Mouse (Mus musculus) C2C12 (cell line): ENCODE data around the gene Grm2. TPM values are rescaled to one million over a fixed set of nuclear protein-coding genes. Genes with fewer than 3 reads are reported as not detected.
"Not testable (repeated sequence)": the region's sequence is repeated elsewhere in the genome, so short reads cannot be mapped to it uniquely, and the experiment has no call there.

ENCODE experiments used
- H3K27me3 ChIP-seq: one replicate; pipeline ENCODE4 v1.6.1; 2011; ENCODE audit not compliant: control insufficient read depth, insufficient read depth, insufficient read length
- H3K36me3 ChIP-seq: one replicate; pipeline ENCODE4 v1.6.1; 2011; ENCODE audit not compliant: control insufficient read depth, insufficient read depth
- H3K4me3 ChIP-seq: one replicate; pipeline ENCODE4 v1.5.1; 2011; ENCODE audit warnings: mild to moderate bottlenecking, control low read depth; ENCODE audit not compliant: poor library complexity, insufficient read depth, severe bottlenecking
- H3K79me2 ChIP-seq: one replicate; pipeline ENCODE4 v1.6.1; 2011; ENCODE audit not compliant: control insufficient read depth, insufficient read depth
- H3K79me3 ChIP-seq: one replicate; pipeline ENCODE4 v1.6.1; 2011; ENCODE audit warnings: low read depth, control low read depth
- H3ac ChIP-seq: one replicate; pipeline ENCODE3; 2011; ENCODE audit warnings: low read depth; ENCODE audit not compliant: control insufficient read depth, insufficient read length
- CEBPB ChIP-seq: IDR thresholded peaks from one replicate; pipeline ENCODE4 v1.6.1; 2011; ENCODE audit warnings: low read depth, mild to moderate bottlenecking, control low read depth, moderate library complexity
- CTCF ChIP-seq: IDR thresholded peaks from one replicate; pipeline ENCODE4 v1.5.1; 2011; ENCODE audit not compliant: control insufficient read depth, insufficient read depth, insufficient read length
- FOSL1 ChIP-seq: IDR thresholded peaks from one replicate; pipeline ENCODE4 v1.8.0; 2011; ENCODE audit warnings: mild to moderate bottlenecking, low read length; ENCODE audit not compliant: poor library complexity, insufficient read depth, severe bottlenecking
- MAX ChIP-seq: IDR thresholded peaks from one replicate; pipeline ENCODE4 v1.6.1; 2011; ENCODE audit warnings: mild to moderate bottlenecking, control low read depth
- MYOD1 ChIP-seq: IDR thresholded peaks from one replicate; pipeline ENCODE4 v1.6.1; 2011; ENCODE audit warnings: low read depth; ENCODE audit not compliant: control insufficient read depth, insufficient read length
- MYOG ChIP-seq: IDR thresholded peaks from one replicate; pipeline ENCODE4 v1.6.1; 2011; ENCODE audit not compliant: control insufficient read depth, insufficient read length; ENCODE audit errors: extremely low read depth
- USF1 ChIP-seq: IDR thresholded peaks from one replicate; pipeline ENCODE4 v1.6.1; 2011; ENCODE audit warnings: low read depth, mild to moderate bottlenecking, control low read depth, moderate library complexity
- polyA plus RNA-seq: library from polyadenylated mRNA; unstranded; fragments of >200 nt; fragmentation: generic; extraction: Trizol; gene quantifications from one replicate; pipeline ENCODE4 v1.2.1, GENCODE M21; 2012; ENCODE audit warnings: missing spikeins

Gene Grm2
- polyA plus RNA-seq, 1 experiment = not detected

- Histone ChIP-seq H3K36me3 (no peaks in the 10 kb centered on the region), H3ac (no peak overlapping the region), H3K79me2 (no peaks in the 10 kb centered on the region), H3K79me3 (no peaks in the 10 kb centered on the region), H3K4me3 (no peak overlapping the region), H3K27me3 (peaks cover 51% of the 10 kb centered on the region)
- TF ChIP-seq USF1 (no peak), CEBPB (no peak), MYOG (no peak), CTCF (no peak), FOSL1 (no peak)
These were observed 41.3 kb downstream of the Grm2 start for GRCm38 (mm10) chr9:106614616-106615015.

GRCm38 (mm10) chr9:106613951-106614350 is 41.9 kb downstream of the Grm2 start:
- no peak overlapping the region for H3K4me3 ChIP-seq
- peaks cover 56% of the 10 kb centered on the region for H3K27me3 ChIP-seq
- no peaks in the 10 kb centered on the region for H3K36me3 ChIP-seq
- H3ac ChIP-seq = no peak overlapping the region
- H3K79me3 ChIP-seq = no peaks in the 10 kb centered on the region
- no peaks in the 10 kb centered on the region for H3K79me2 ChIP-seq
- TF ChIP-seq FOSL1 (no peak), MYOD1 (no peak), MAX (no peak)

- peaks cover 53% of the 10 kb centered on the region for H3K27me3 ChIP-seq
- H3ac ChIP-seq = no peak overlapping the region
- no peaks in the 10 kb centered on the region for H3K36me3 ChIP-seq
- no peaks in the 10 kb centered on the region for H3K79me2 ChIP-seq
- TF ChIP-seq CEBPB (no peak), MYOD1 (no peak), CTCF (no peak), MAX (no peak), MYOG (no peak), FOSL1 (no peak), USF1 (no peak)
- H3K4me3 ChIP-seq = no peak overlapping the region
- no peaks in the 10 kb centered on the region for H3K79me3 ChIP-seq
These were observed 45.2 kb downstream of the Grm2 start for GRCm38 (mm10) chr9:106610727-106611126.

GRCm38 (mm10) chr9:106600546-106600945 is 55.3 kb downstream of the Grm2 start:
- Histone ChIP-seq H3K79me2 (no peaks in the 10 kb centered on the region), H3K4me3 (no peak overlapping the region), H3K79me3 (no peaks in the 10 kb centered on the region), H3ac (no peak overlapping the region), H3K27me3 (peaks cover 20% of the 10 kb centered on the region), H3K36me3 (no peaks in the 10 kb centered on the region)
- peak; percentile 4 for TF ChIP-seq CTCF
- no peak for TF ChIP-seq MYOD1
- no peak for TF ChIP-seq CEBPB
- TF ChIP-seq USF1 = no peak
- no peak for TF ChIP-seq MAX
- TF ChIP-seq MYOG = no peak
- TF ChIP-seq FOSL1 = no peak

- TF ChIP-seq MAX (no peak), CEBPB (no peak), CTCF (no peak), MYOG (no peak), FOSL1 (no peak), USF1 (no peak), MYOD1 (no peak)
- H3K79me2 ChIP-seq = no peaks in the 10 kb centered on the region
These were observed 57.4 kb downstream of the Grm2 start for GRCm38 (mm10) chr9:106598466-106598865.

GRCm38 (mm10) chr9:106595836-106596235 is 60.0 kb downstream of the Grm2 start:
- Histone ChIP-seq H3ac (no peak overlapping the region), H3K79me3 (no peaks in the 10 kb centered on the region), H3K79me2 (no peaks in the 10 kb centered on the region), H3K27me3 (peaks cover 26% of the 10 kb centered on the region), H3K4me3 (no peak overlapping the region), H3K36me3 (no peaks in the 10 kb centered on the region)
- TF ChIP-seq FOSL1 (no peak), USF1 (no peak), CTCF (no peak), MYOD1 (no peak), CEBPB (no peak), MAX (no peak), MYOG (no peak)

More at GRCm38 (mm10) chr9:106598466-106598865, 57.4 kb downstream of the Grm2 start:
- no peak overlapping the region for H3ac ChIP-seq
- no peaks in the 10 kb centered on the region for H3K79me3 ChIP-seq
- H3K4me3 ChIP-seq = no peak overlapping the region
- no peaks in the 10 kb centered on the region for H3K36me3 ChIP-seq
- H3K27me3 ChIP-seq = peaks cover 19% of the 10 kb centered on the region

- H3ac ChIP-seq, H3K79me2 ChIP-seq, H3K79me3 ChIP-seq, H3K4me3 ChIP-seq, H3K36me3 ChIP-seq: not testable (repeated sequence)
- H3K27me3 ChIP-seq = peaks cover 26% of the 10 kb centered on the region
These were observed 60.5 kb downstream of the Grm2 start for GRCm38 (mm10) chr9:106595402-106595801.

Other genes starting within 250 kb of the Grm2 start
- 72.9 TPM for gene Rpl29, start 226.6 kb downstream of the Grm2 start, polyA plus RNA-seq
- gene Acy1, start 217.8 kb downstream of the Grm2 start, polyA plus RNA-seq = 21.4 TPM
- gene Abhd14b, start 208.6 kb downstream of the Grm2 start, polyA plus RNA-seq = 6.1 TPM
- 18.4 TPM for gene Abhd14a, start 208.4 kb downstream of the Grm2 start, polyA plus RNA-seq
- 294 TPM for gene Pcbp4, start 202.8 kb downstream of the Grm2 start, polyA plus RNA-seq
- gene Gpr62, start 190.1 kb downstream of the Grm2 start, polyA plus RNA-seq = 0.29 TPM
- 109 TPM for gene Rrp9, start 180.1 kb downstream of the Grm2 start, polyA plus RNA-seq
- gene Parp3, start 179.1 kb downstream of the Grm2 start, polyA plus RNA-seq = 26.8 TPM
- 0.08 TPM for gene Iqcf1, start 156.1 kb downstream of the Grm2 start, polyA plus RNA-seq
- gene Iqcf5, start 141.5 kb downstream of the Grm2 start, polyA plus RNA-seq = not detected
- gene Iqcf3, start 94.5 kb downstream of the Grm2 start, polyA plus RNA-seq = not detected
- not detected for gene Iqcf4, start 85.1 kb downstream of the Grm2 start, polyA plus RNA-seq
- not detected for gene Iqcf6, start 29.5 kb downstream of the Grm2 start, polyA plus RNA-seq
- 79.0 TPM for gene Tex264, start 29.8 kb upstream of the Grm2 start, polyA plus RNA-seq
- 8.0 TPM for gene Rad54l2, start 133.1 kb upstream of the Grm2 start, polyA plus RNA-seq
- 17.1 TPM for gene Dcaf1, start 165.8 kb upstream of the Grm2 start, polyA plus RNA-seq
- gene Rbm15b, start 231.3 kb upstream of the Grm2 start, polyA plus RNA-seq = 21.0 TPM
- gene Manf, start 235.9 kb upstream of the Grm2 start, polyA plus RNA-seq = 516 TPM